Mouse (Mus musculus) heart, postnatal 10 days (tissue): ENCODE results near the gene Srgap3. TPM values are rescaled to one million over a fixed set of nuclear protein-coding genes. Genes with fewer than 3 reads are reported as not detected.
A peak's percentile ranks its signal among the peaks of the same experiment; 100 is the strongest.

Experiments
- DNase-seq, 2 experiments: peaks; one replicate each; pipeline ENCODE4 v3.0.0; 2021
- intact Hi-C: fragments of 180-260 bp; cut with DNase I; formaldehyde crosslinking; loops from one replicate; pipeline ENCODE4 v1.15.1; 2025
- total RNA-seq, 2 experiments: library from RNA; stranded (reverse); gene quantifications; 2 replicates each; pipeline ENCODE4 v1.2.3; 2021

Srgap3 gene
- total RNA-seq, 2 experiments from 2014 or later = 2.6 to 2.9 TPM

GRCm38 (mm10) chr6:112823096-112823495 is 124.0 kb downstream of the Srgap3 start:
- intact Hi-C loops = loop anchor here (5.0 kb wide), 1 partner anchor 469 kb away; no protein-coding TSS in a partner anchor
- DNase-seq = no peak

DNA sequence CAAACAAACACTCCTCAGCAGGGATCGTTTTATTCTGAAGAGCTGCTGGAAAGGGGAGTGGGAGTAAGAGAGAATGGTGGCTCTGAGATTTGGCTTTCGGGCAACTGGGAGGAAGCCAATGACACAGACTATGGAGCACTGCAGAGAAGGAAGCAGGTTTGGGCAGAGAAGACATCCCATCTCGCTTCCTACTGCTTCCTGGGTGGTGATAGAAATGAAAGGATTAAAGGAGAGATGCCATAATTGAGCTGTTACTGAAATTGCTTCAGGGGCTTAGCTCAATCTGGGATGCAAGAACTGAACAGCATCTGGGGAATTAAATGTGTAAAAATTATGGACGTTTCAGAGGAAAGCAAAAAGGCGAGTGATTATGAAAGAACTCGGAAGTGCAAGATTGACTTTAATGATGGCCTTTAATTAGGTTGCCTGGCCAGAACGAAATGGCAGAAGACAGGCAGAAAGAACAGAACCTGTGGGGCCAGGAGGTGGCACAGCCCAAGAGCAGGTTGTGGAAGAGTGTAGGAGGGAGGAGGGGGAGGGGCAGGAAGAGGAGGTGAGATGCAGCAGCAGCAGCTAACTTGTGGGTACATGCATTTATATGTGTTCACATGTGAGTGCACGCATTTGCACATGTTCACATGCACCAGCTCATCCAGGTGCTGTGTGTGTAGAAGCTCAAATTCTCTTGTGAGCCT is 126.6 kb downstream of the Srgap3 start:
- no peak for DNase-seq
- intact Hi-C loops = loop anchor here (5.0 kb wide), 1 partner anchor 472 kb away; no protein-coding TSS in a partner anchor

DNA sequence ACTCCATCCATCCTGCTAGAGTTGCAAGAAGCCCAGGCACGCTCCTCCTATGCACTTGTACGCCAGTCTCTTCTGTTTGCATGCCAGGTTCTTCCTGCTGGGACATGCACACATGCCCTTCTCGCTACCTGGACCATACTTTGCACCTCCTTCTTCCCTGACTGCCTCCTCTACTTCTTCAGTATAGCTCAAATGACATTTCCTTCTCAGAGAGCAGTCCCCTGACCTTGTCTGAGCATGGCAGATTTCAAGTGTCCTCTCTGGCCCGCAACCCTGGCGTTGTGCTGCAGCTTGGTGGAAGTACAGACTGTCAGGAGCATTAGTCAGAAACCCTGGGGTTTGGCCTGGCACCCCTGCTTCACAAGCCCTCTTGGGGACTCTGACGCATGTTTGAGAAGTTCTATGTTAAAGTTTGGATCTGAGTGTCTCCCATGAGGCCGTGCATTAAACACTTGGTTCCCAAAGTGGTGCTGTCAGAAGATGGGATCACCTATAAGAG is 128.6 kb downstream of the Srgap3 start:
- intact Hi-C loops = no loop called here
- DNase-seq = no peak

GRCm38 (mm10) chr6:112815604-112816003 is 131.5 kb downstream of the Srgap3 start:
- no peak for DNase-seq
- intact Hi-C loops = no loop called here

GRCm38 (mm10) chr6:112814525-112815086 is 132.5 kb downstream of the Srgap3 start:
- intact Hi-C loops = no loop called here
- DNase-seq = no peak

GRCm38 (mm10) chr6:112812884-112813283 is 134.2 kb downstream of the Srgap3 start:
- DNase-seq = no peak
- intact Hi-C loops = no loop called here

- no peak for DNase-seq
- intact Hi-C loops = no loop called here
These were observed 136.6 kb downstream of the Srgap3 start for GRCm38 (mm10) chr6:112810521-112810830.

- DNase-seq = no peak
- intact Hi-C loops = no loop called here
These were observed 137.2 kb downstream of the Srgap3 start for GRCm38 (mm10) chr6:112809658-112810520.

GRCm38 (mm10) chr6:112808738-112809137 is 138.3 kb downstream of the Srgap3 start:
- intact Hi-C loops = no loop called here

GRCm38 (mm10) chr6:112801917-112802316 is 145.1 kb downstream of the Srgap3 start:
- intact Hi-C loops = no loop called here
- DNase-seq = no peak

More at GRCm38 (mm10) chr6:112808738-112809137, 138.3 kb downstream of the Srgap3 start:
- DNase-seq = no peak

DNA sequence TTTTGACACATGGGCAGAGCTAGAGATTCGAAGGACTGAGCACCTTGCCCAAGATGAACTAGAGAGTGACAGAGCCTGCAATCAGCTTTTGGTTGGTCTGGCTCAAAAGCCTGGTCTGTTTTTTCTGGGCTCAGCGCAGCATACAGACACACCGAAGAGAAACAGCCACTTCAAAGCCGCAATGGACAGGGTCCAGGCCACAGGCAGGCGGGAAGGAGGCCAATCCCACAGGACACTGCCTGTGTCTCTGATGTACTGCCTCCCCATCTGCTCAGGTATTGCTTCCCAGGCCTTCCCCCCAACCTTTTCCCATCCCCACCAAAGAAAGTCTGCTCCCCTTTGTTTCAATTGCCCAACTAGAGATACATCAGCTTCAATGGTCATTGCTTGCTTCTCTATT is 148.7 kb downstream of the Srgap3 start:
- intact Hi-C loops = no loop called here
- no peak for DNase-seq

- peak in 1 of 2 experiments; percentile 8 for DNase-seq
- intact Hi-C loops = no loop called here
These were observed 150.5 kb downstream of the Srgap3 start for GRCm38 (mm10) chr6:112796607-112797006.

DNA sequence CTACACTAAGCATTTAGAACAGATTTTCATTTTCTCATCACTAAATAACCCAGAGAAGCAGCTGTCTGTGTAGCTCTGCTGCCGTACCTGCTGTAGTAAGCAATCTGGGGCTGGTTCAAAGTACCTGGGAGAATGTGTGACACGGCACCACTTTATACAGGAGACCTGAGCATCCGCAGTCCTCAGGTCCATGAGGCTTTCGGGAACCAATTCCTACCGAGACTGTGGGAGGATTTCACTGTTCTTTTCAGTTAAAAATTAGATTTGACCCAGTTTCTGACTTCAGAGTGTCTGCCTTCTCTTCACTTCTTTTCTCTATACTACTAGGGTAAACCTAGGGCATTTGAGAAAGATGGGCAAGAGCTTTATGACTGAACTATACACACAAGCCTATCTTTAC is 153.2 kb downstream of the Srgap3 start:
- intact Hi-C loops = no loop called here

GRCm38 (mm10) chr6:112789901-112790300 is 157.2 kb downstream of the Srgap3 start:
- DNase-seq = no peak
- intact Hi-C loops = loop anchor here (10.0 kb wide), 2 partner anchors 415 to 575 kb away; no protein-coding TSS in a partner anchor

More for the DNA sequence above, 153.2 kb downstream of the Srgap3 start:
- DNase-seq = no peak

DNA sequence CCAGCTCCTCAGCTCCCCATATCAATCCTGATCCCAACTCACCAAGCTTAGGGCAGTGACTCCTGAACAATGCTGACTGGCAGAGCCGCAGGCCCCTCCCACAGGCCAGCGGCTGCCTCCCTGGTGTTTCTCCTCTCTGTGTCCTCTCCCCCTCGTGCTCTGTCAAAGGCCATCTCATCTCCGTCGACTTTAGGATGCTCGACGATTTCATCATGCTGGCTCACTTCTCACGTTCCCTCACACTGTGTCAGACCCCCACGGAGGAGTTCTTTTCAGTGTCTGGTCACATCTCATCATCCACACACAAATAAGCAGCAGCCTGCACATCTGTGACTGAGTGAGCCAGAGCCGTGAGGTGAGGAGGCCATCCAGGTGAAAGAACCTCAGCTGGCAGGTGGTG is 158.4 kb downstream of the Srgap3 start:
- intact Hi-C loops = loop anchor here (10.0 kb wide), 2 partner anchors 414 to 574 kb away; no protein-coding TSS in a partner anchor
- DNase-seq = no peak

GRCm38 (mm10) chr6:112788174-112788573 is 158.9 kb downstream of the Srgap3 start:
- no peak for DNase-seq
- intact Hi-C loops = loop anchor here (10.0 kb wide), 2 partner anchors 413 to 573 kb away; no protein-coding TSS in a partner anchor

DNA sequence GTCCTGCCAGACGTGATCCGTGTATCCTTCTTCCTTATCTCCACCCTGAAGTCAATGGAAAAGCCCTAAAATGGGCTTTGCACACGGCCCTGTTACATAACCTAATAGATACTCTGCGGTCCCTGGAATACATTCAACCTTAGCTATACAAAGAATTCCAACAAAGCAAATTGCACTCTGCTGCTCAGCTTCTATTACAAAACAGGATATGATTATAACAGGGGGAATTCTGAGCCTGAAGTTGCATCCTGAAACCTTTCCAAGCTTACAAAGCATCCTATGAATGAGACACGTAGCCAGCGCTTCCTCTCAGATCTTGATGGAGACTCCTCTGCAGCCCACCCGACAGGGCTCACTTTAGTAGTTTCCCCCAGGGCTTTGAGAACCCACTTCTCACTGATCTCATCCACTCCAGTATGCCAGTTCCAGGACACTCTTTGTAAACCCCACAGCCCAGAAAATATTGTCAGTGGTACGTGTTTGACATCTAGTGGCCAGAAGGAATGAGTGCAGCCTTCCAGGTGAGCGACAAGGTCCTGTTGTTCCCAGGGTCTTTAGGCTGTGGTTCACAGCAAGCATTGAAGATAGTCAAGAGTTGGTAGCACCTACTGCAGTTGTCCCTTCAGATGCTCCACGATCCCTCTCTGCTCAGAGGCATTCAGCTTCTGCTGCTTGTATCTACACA is 165.5 kb downstream of the Srgap3 start:
- intact Hi-C loops = loop anchor here (5.0 to 10.0 kb wide), 5 partner anchors 64 to 567 kb away; no protein-coding TSS in a partner anchor
- DNase-seq = peak; percentile 15 to 33

DNA sequence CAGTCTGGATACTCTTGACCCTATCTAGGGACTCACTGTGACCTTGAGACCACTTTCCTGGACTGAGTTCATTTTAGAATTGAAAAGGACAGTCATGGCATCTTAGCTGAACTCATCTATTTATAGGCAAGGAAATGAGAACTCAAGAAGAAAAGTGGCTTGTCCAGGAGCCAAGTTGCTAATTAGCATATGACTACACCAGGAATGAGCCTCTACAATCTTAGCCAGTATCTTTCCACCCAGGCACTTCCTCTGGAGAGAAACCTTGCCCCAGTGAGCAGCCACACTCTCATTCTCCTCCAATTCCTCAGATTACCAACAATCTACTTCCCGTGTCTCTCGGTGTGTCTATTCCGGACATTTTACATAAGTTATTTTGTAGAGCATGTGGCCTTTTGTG is 168.9 kb downstream of the Srgap3 start:
- DNase-seq = peak; percentile 15 to 27
- intact Hi-C loops = loop anchor here (10.0 kb wide), 1 partner anchor 283 kb away; no protein-coding TSS in a partner anchor

DNA sequence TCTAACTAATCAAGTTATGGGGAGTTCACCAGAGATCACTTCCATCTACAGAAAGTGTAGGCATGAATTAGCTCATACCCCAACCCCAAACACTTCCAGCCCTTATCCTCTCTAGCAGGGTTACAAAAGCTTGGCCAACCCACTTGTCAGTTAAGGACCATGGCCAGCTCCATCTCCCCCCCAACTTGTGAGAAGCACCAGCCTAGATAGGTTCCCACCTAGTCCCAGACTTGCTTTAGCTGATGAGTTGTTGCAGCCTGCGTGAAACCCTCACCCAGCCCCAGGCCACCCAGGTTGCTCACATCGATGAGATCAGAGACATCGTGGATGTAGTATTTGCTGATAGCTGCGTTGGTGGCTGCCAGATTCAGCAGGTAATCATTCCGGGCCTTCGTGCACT is 170.3 kb downstream of the Srgap3 start:
- DNase-seq = no peak
- intact Hi-C loops = loop anchor here (10.0 kb wide), 1 partner anchor 282 kb away; no protein-coding TSS in a partner anchor

- intact Hi-C loops = loop anchor here (10.0 kb wide), 1 partner anchor 279 kb away; no protein-coding TSS in a partner anchor
These were observed 173.3 kb downstream of the Srgap3 start for GRCm38 (mm10) chr6:112773754-112774153.

More at GRCm38 (mm10) chr6:112773754-112774153, 173.3 kb downstream of the Srgap3 start:
- no peak for DNase-seq
